Mouse (Mus musculus) v-Abl transformed pro-B cells (cell line): ENCODE measurements around the gene Sorcs3.

Experiments
- in situ Hi-C, 2 experiments: fragments of 400-800 bp; cut with MboI; formaldehyde crosslinking; loops; one replicate each; pipeline ENCODE4 v1.15.1; 2025; ENCODE audit not compliant: unreplicated experiment in 2 of 2

The Sorcs3 gene

GRCm38 (mm10) chr19:48813823-48814222 lies 608.0 kb downstream of the Sorcs3 start:
- in situ Hi-C loops = no loop called here

GRCm38 (mm10) chr19:48815064-48815463 lies 609.2 kb downstream of the Sorcs3 start:
- in situ Hi-C loops = no loop called here

GRCm38 (mm10) chr19:48820493-48821282 lies 614.9 kb downstream of the Sorcs3 start:
- in situ Hi-C loops = no loop called here

GRCm38 (mm10) chr19:48821283-48821715 lies 615.5 kb downstream of the Sorcs3 start:
- in situ Hi-C loops = no loop called here

- in situ Hi-C loops = no loop called here
These were observed 628.5 kb downstream of the Sorcs3 start for GRCm38 (mm10) chr19:48834342-48834741.

- in situ Hi-C loops = no loop called here
These were observed 633.6 kb downstream of the Sorcs3 start for GRCm38 (mm10) chr19:48839418-48839817.

GRCm38 (mm10) chr19:48847700-48848099 lies 641.9 kb downstream of the Sorcs3 start:
- in situ Hi-C loops = no loop called here

- in situ Hi-C loops = no loop called here
These were observed 644.6 kb downstream of the Sorcs3 start for GRCm38 (mm10) chr19:48850466-48850865.
